ENCODE assay signal across 27 mouse cellular contexts in the genomic region with DNA sequence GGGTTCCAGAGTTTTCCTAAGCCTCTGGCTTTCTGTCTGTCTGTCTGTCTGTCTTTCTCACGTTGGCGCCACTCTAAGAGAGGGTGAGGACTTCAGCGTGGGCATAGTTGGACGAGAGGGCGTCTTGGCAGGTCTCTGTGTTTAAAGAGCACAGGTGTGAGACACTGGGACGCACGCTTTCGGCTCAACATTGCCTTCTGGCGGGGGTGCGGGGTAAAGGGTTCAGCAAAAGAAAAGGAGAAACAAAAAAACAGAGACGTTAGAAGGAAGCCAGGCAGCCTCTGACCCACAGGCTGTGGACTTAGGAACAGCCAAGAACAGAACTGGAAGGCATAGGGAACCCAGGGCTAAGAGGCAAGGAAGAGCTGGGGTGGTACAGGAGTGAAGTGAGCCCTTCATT. TPM values are rescaled to one million over a fixed set of nuclear protein-coding genes. Genes with fewer than 3 reads are reported as not detected.
DNase-seq lines count a peak whose midpoint lies in the region; ATAC-seq and TF ChIP-seq lines count a peak whose summit lies in the region.
"Had no signal": no experiment of that assay in that cellular context is flagged by ENCODE, and none has a peak within 500 bp of the region (broad histone marks: within the 10 kb centered on the region; RNA-seq: fewer than 3 reads in every experiment).

No protein-coding gene starts in this region.

- no peak for ATAC-seq in midbrain, embryonic 11.5 days (ENCODE audit: low FRiP score)
- no peak for ATAC-seq in midbrain, embryonic 15.5 days (replicated peaks)
- ATAC-seq in liver, embryonic 12.5 days = no peak
- no peak for ATAC-seq in forebrain, embryonic 15.5 days (replicated peaks)
- ATAC-seq: CD4-positive, CD25-positive, alpha-beta regulatory T cell, adult 4 months; forebrain, embryonic 14.5 days; forebrain, postnatal 0 days; Patski had no signal

- TF ChIP-seq EP300 in CH12.LX (IDR thresholded peaks at IDR 0.05; ENCODE audit: low read length) = no peak

- no peaks in the 10 kb centered on the region for H3K79me2 ChIP-seq in CH12.LX (replicated peaks; ENCODE audit: control insufficient read depth, extremely low read depth, insufficient read depth, poor library complexity, severe bottlenecking)

- TF ChIP-seq POLR2A in CH12.LX (IDR thresholded peaks at IDR 0.05; ENCODE audit: low read depth, low read length) = no peak

- in situ Hi-C loops in CH12.LX (cut with MboI; ENCODE audit: low pct_ligation_motif_present, low pct_unique_long_range_greater_than_20kb, low sequenced_read_pairs) = no loop called here

- DNase-seq in midbrain, embryonic 11.5 days (ENCODE audit: low spot score, missing footprints) = peak; percentile 68
- DNase-seq in CH12.LX (ENCODE audit: extremely low read depth) (no peak), R1 (ENCODE audit: low read depth, low spot score) (peak; percentile 10)
- DNase-seq: adrenal gland, adult 2 months; adrenal gland, postnatal 10 days; adrenal gland, postnatal 25 days; B cell, adult 2 months; cerebellum, adult 11 months; cerebellum, adult 18-20 months; cerebellum, adult 8-10 months; cerebellum, adult 9-11 months; cerebellum, postnatal 14 days; cerebellum, postnatal 36 days; embryo, embryonic 11 days; forebrain, postnatal 0 days had no signal

- WGBS in midbrain, embryonic 11.5 days = 85% methylated on average over 11 of the region's 11 CpGs
- 91% methylated on average over 11 of the region's 11 CpGs for WGBS in midbrain, embryonic 15.5 days
- WGBS in liver, embryonic 12.5 days (ENCODE audit: insufficient replicate concordance) = 71% methylated on average over 11 of the region's 11 CpGs
- WGBS in forebrain, embryonic 15.5 days = 81% methylated on average over 11 of the region's 11 CpGs

- H3K9ac ChIP-seq in midbrain, embryonic 11.5 days (ENCODE audit: low read length) = no peak overlapping the region
- no peak overlapping the region for H3K9ac ChIP-seq in midbrain, embryonic 15.5 days
- no peak overlapping the region for H3K9ac ChIP-seq in CH12.LX (ENCODE audit: insufficient read depth, low read depth)
- H3K9ac ChIP-seq in liver, embryonic 12.5 days = no peak overlapping the region
- no peak overlapping the region for H3K9ac ChIP-seq in forebrain, embryonic 15.5 days (replicated peaks)
- H3K9ac ChIP-seq: embryonic facial prominence, embryonic 13.5 days; embryonic facial prominence, embryonic 15.5 days; forebrain, embryonic 12.5 days; forebrain, postnatal 0 days had no signal

- peak in 1 of 2 experiments; percentile 64; a peak in 2 of 4 replicates for TF ChIP-seq CTCF in CH12.LX (conservative IDR thresholded peaks at IDR 0.05 in 1 of 2, IDR thresholded peaks at IDR 0.05 in 1 of 2; ENCODE audit: low read depth in 2 of 2, low read length in 2 of 2)

- dilution Hi-C loops in CH12.LX (cut with MboI; ENCODE audit: extremely low pct_ligation_motif_present, extremely low pct_unique_long_range_greater_than_20kb, low sequenced_read_pairs) = no loop called here

- H3K36me3 ChIP-seq in midbrain, embryonic 11.5 days (ENCODE audit: control insufficient read depth, insufficient read depth, low read length) = no peaks in the 10 kb centered on the region
- H3K36me3 ChIP-seq in midbrain, embryonic 15.5 days (replicated peaks) = no peaks in the 10 kb centered on the region
- H3K36me3 ChIP-seq in CH12.LX (replicated peaks in 1 of 2; ENCODE audit: control insufficient read depth in 1 of 2, insufficient read depth in 1 of 2, low read length in 1 of 2) = no peaks in the 10 kb centered on the region
- no peaks in the 10 kb centered on the region for H3K36me3 ChIP-seq in liver, embryonic 12.5 days
- no peaks in the 10 kb centered on the region for H3K36me3 ChIP-seq in forebrain, embryonic 15.5 days
- H3K36me3 ChIP-seq: embryonic facial prominence, embryonic 13.5 days; embryonic facial prominence, embryonic 15.5 days; forebrain, embryonic 10.5 days; forebrain, embryonic 12.5 days had no signal

- H3K27ac ChIP-seq in midbrain, embryonic 11.5 days (ENCODE audit: low read depth, low read length) = no peak overlapping the region
- no peak overlapping the region for H3K27ac ChIP-seq in midbrain, embryonic 15.5 days
- no peak overlapping the region for H3K27ac ChIP-seq in CH12.LX (ENCODE audit: insufficient read depth, low read depth)
- H3K27ac ChIP-seq in liver, embryonic 12.5 days = no peak overlapping the region
- no peak overlapping the region for H3K27ac ChIP-seq in forebrain, embryonic 15.5 days (replicated peaks)
- H3K27ac ChIP-seq: embryonic facial prominence, embryonic 13.5 days; embryonic facial prominence, embryonic 15.5 days; forebrain, embryonic 10.5 days; forebrain, embryonic 12.5 days had no signal

- peak; percentile 46 for TF ChIP-seq RAD21 in CH12.LX (IDR thresholded peaks at IDR 0.05; ENCODE audit: low read depth, low read length)

- no peak overlapping the region for H3K4me2 ChIP-seq in midbrain, embryonic 11.5 days
- no peak overlapping the region for H3K4me2 ChIP-seq in midbrain, embryonic 15.5 days
- no peak overlapping the region for H3K4me2 ChIP-seq in CH12.LX (ENCODE audit: insufficient read depth, low read depth, poor library complexity, severe bottlenecking)
- no peak overlapping the region for H3K4me2 ChIP-seq in liver, embryonic 12.5 days
- no peak overlapping the region for H3K4me2 ChIP-seq in forebrain, embryonic 15.5 days (replicated peaks)
- H3K4me2 ChIP-seq: embryonic facial prominence, embryonic 13.5 days; embryonic facial prominence, embryonic 15.5 days; forebrain, embryonic 12.5 days had no signal

- H3K27me3 ChIP-seq in midbrain, embryonic 11.5 days (ENCODE audit: control insufficient read depth, insufficient read depth, low read length) = no peaks in the 10 kb centered on the region
- H3K27me3 ChIP-seq in midbrain, embryonic 15.5 days (replicated peaks) = no peaks in the 10 kb centered on the region
- H3K27me3 ChIP-seq in CH12.LX (replicated peaks) = peaks cover 83% of the 10 kb centered on the region
- H3K27me3 ChIP-seq in liver, embryonic 12.5 days (replicated peaks) = 0 out of 2 replicates have a peak, but pooled peaks cover 6% of the 10 kb centered on the region
- no peaks in the 10 kb centered on the region for H3K27me3 ChIP-seq in forebrain, embryonic 15.5 days
- H3K27me3 ChIP-seq: embryonic facial prominence, embryonic 15.5 days; forebrain, embryonic 12.5 days had no signal

- H3K9me3 ChIP-seq in midbrain, embryonic 11.5 days (ENCODE audit: control insufficient read depth, low read length) = no peaks in the 10 kb centered on the region
- H3K9me3 ChIP-seq in midbrain, embryonic 15.5 days = no peaks in the 10 kb centered on the region
- H3K9me3 ChIP-seq in CH12.LX (replicated peaks; ENCODE audit: low read length) = no peaks in the 10 kb centered on the region
- H3K9me3 ChIP-seq in liver, embryonic 12.5 days (replicated peaks) = no peaks in the 10 kb centered on the region
- no peaks in the 10 kb centered on the region for H3K9me3 ChIP-seq in forebrain, embryonic 15.5 days
- H3K9me3 ChIP-seq: embryonic facial prominence, embryonic 13.5 days; embryonic facial prominence, embryonic 15.5 days; forebrain, embryonic 10.5 days; forebrain, embryonic 12.5 days had no signal

- no peaks in the 10 kb centered on the region for H3K4me1 ChIP-seq in midbrain, embryonic 11.5 days (ENCODE audit: control insufficient read depth, insufficient read depth, low read length)
- no peaks in the 10 kb centered on the region for H3K4me1 ChIP-seq in midbrain, embryonic 15.5 days
- no peaks in the 10 kb centered on the region for H3K4me1 ChIP-seq in CH12.LX (ENCODE audit: control insufficient read depth in 1 of 2, insufficient read depth in 2 of 2)
- no peaks in the 10 kb centered on the region for H3K4me1 ChIP-seq in liver, embryonic 12.5 days
- H3K4me1 ChIP-seq in forebrain, embryonic 15.5 days = peaks cover 10% of the 10 kb centered on the region; the same call in 1 of the 2 replicates

- no peak overlapping the region for H3K4me3 ChIP-seq in midbrain, embryonic 11.5 days (ENCODE audit: low read depth, low read length)
- H3K4me3 ChIP-seq in midbrain, embryonic 15.5 days = no peak overlapping the region
- H3K4me3 ChIP-seq in CH12.LX (replicated peaks in 1 of 3; ENCODE audit: low read depth in 2 of 3, low read length in 2 of 3, poor library complexity in 1 of 3) = no peak overlapping the region
- no peak overlapping the region for H3K4me3 ChIP-seq in liver, embryonic 12.5 days
- no peak overlapping the region for H3K4me3 ChIP-seq in forebrain, embryonic 15.5 days
- H3K4me3 ChIP-seq: embryonic facial prominence, embryonic 13.5 days; embryonic facial prominence, embryonic 15.5 days; erythroblast, embryonic 14.5 days; forebrain, embryonic 10.5 days; forebrain, embryonic 12.5 days had no signal

TF ChIP-seq in CH12.LX, 34 proteins besides CTCF, POLR2A, EP300 and RAD21:
- TF ChIP-seq CHD1 (IDR thresholded peaks at IDR 0.05; ENCODE audit: low read depth, low read length) = no peak
- TF ChIP-seq MAX (IDR thresholded peaks at IDR 0.05; ENCODE audit: low read length) = no peak
- TF ChIP-seq RCOR1 (conservative IDR thresholded peaks at IDR 0.05; ENCODE audit: low read depth, low read length) = no peak
- peak; percentile 75 for TF ChIP-seq SMC3 (IDR thresholded peaks at IDR 0.05; ENCODE audit: low read depth, low read length)
- no peak for TF ChIP-seq MXI1 (IDR thresholded peaks at IDR 0.05; ENCODE audit: low read depth, low read length)
- TF ChIP-seq MYC (IDR thresholded peaks at IDR 0.05; ENCODE audit: low read depth, low read length) = no peak
TF ChIP-seq in CH12.LX: peak in this region for 1.

RNA-seq across cellular contexts. Expression of a gene that starts 20.1 kb away (rescaled TPM):
- polyA plus RNA-seq in midbrain, embryonic 11.5 days (2014; fragmentation: Nextera tagmentation; extraction: Ambion mirVana) = 0.03 and 0.04 TPM in 2 replicates
- polyA plus RNA-seq in midbrain, embryonic 15.5 days (2015; fragmentation: Nextera tagmentation; extraction: Ambion mirVana) = 8.8 and 9.1 TPM in 2 replicates
- total RNA-seq in CH12.LX (2012; rRNA removed) (not detected in 2 replicates), CH12.LX (2014; rRNA removed) (not detected in 2 replicates)
- polyA plus RNA-seq in CH12.LX (2012; ENCODE audit: insufficient read length, low read depth) = not detected in 2 replicates
- polyA plus RNA-seq in liver, embryonic 12.5 days (2016; fragmentation: Nextera tagmentation; extraction: Ambion mirVana) = not detected in 2 replicates
- 1.6 and 1.8 TPM in 2 replicates for polyA plus RNA-seq in forebrain, embryonic 15.5 days (2015; fragmentation: Nextera tagmentation; extraction: Ambion mirVana)
- total RNA-seq: common myeloid progenitor, adult 5-6 weeks had no signal
- polyA plus RNA-seq: CD4-positive, CD25-positive, alpha-beta regulatory T cell, adult 4 months; erythroblast, embryonic 14.5 days; forebrain, embryonic 10.5 days; Patski had no signal
